Mouse (Mus musculus) heart, postnatal 0 days (tissue): ENCODE results near the gene Ppp1r37.

ENCODE experiments used
- CTCF ChIP-seq: IDR thresholded peaks from 2 replicates; pipeline ENCODE4 v1.5.1; 2016; ENCODE audit warnings: antibody characterized with exemption, control low read depth, low read depth
- EP300 ChIP-seq: IDR thresholded peaks from 2 replicates; pipeline ENCODE4 v1.6.1; 2016; ENCODE audit warnings: antibody characterized with exemption, low read depth

GRCm38 (mm10) chr7:19543584-19543983 lies 19.3 kb downstream of the Ppp1r37 start:
- TF ChIP-seq CTCF: peak; percentile 52
- TF ChIP-seq EP300: peak; percentile 54; the same call in 1 of the 2 replicates
